Mouse (Mus musculus): ENCODE measurements around the gene Rnaseh2b.

Rnaseh2b gene

DNA sequence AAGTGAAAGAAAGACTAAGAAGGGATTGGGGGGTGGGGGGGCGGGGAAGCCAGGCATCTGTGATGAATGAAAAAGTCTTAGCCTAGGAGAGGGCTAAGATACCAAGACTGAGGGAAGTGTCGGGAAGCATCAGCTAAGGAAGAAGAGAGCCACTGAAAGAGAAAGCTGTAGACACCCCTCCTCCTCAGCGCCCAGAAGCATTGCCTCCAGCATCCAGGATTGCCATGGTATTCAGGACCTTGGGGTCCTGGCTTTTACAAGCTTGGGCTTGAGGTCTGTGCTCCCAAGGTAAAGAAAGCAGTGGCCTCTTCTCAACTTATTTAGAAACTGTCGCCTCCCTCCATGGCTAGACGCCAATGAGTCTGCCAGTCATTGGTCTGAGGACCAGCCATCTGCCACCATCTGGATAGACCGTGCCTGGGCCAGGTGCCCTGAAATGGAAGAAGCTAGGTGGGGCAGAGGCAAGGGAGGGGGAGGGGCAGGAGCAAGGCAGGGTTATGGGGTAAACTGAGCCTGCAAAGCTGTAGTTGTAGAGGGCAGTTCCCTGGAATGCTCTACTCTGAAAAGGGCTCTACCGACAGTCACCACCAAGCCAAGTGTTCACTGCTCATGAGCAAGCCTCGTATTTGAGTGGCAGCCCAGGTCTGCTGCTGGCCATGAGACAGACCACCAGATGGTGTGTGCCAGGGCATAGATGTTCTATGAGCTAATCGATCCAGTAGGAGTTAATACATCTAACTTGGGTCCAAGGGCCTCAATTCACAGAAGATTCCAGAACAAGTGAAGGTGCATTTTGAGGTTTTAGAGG lies 97.5 kb downstream of the Rnaseh2b start:
- in situ Hi-C loops (cut with MboI; ENCODE audit: low pct_unique_long_range_greater_than_20kb in 1 of 2, low sequenced_read_pairs in 2 of 2, unreplicated experiment in 1 of 2) = no loop called here

DNA sequence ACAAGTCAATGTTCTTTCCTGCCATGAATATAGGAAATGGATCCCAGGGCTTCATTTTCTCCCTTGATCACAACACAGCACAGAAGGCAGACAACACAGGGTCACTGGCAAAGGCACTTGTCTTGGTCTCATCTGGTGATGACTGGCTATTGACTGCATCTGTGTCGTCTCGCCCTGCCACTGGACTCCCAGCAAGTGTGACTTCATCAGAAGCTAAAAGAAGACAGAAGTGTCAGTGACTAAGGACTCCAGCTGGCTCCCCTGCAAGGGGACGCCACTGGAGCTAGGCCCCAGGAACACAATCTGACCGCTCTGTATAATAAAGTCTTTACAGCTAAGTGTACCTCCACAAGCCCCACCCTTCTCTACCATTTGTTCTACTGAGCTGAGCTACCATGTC lies 100.4 kb downstream of the Rnaseh2b start:
- in situ Hi-C loops (cut with MboI; ENCODE audit: low pct_unique_long_range_greater_than_20kb in 1 of 2, low sequenced_read_pairs in 2 of 2, unreplicated experiment in 1 of 2) = no loop called here

DNA sequence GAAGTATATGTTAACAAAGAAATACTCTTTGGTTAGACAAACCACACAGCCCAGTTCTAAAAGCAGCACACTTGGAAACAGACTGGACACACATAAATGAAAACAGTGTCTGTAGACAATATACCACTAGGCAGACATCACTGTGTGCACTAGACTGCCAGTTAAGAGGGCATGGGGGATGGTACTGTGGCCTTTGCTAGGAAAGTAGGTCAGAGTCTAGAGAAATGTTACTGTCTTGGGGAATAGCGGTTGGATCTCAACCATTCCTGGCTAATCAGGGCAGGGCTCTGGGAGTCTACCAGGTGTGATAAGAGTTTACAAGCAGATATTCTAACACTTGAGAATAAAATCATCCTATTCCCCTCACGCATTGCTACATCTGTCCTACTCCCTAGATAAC lies 103.0 kb downstream of the Rnaseh2b start:
- in situ Hi-C loops (cut with MboI; ENCODE audit: low pct_unique_long_range_greater_than_20kb in 1 of 2, low sequenced_read_pairs in 2 of 2, unreplicated experiment in 1 of 2) = no loop called here

DNA sequence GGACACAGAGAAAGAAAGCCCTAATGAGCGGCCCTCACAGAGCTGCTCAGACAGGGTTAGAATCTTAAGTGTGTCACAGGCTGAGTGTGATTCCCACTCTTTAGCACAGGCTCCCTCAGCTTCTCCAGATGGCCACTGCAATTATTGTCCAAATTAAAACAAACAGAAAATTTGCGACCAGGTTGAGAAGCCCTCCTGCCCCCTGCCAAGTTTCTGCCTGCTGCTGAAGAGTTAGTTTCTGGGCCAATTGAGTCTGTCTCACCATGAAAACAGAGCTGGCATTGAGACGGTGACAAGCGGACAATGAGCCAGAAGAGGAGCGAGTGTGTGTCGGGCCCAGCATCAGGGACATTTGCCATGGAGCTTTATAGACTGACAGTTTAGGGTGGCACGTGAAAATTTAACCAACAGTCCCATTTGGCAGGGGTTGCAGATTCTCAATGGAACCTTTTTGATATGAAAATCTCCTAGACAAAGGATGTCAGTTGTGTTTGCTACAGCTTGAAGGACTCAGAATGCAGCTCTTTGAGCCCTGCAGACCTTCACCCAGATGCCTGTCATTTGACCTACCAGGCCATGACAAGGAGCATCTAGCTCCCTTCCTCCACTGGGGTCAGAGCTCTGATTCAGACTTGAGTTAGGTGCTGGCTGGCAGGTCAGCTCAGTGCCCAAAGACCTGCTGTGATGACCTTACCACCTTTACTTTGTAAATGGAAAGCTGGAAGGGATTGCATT lies 123.8 kb downstream of the Rnaseh2b start:
- in situ Hi-C loops (cut with MboI; ENCODE audit: low pct_unique_long_range_greater_than_20kb in 1 of 2, low sequenced_read_pairs in 2 of 2, unreplicated experiment in 1 of 2) = no loop called here

DNA sequence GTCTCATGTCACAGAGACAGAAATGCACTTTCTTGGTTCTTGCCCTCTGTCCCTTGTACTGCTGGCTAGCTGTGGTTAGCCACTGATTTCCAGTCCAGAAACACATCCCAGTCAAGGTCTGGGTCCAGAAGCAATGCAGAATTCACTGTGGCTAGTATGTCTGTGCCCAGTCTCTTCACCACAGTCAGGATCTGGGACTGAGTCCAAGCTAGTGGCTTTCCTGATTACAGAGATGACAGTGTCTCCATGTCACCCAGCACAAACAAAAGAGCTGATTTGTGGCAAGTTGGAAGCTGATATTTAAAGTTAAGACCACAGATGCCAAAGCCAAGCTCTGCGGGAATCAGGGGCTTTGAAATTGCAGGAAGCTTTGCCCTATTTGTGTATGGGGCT lies 124.3 kb downstream of the Rnaseh2b start:
- in situ Hi-C loops (cut with MboI; ENCODE audit: low pct_unique_long_range_greater_than_20kb in 1 of 2, low sequenced_read_pairs in 2 of 2, unreplicated experiment in 1 of 2) = no loop called here

DNA sequence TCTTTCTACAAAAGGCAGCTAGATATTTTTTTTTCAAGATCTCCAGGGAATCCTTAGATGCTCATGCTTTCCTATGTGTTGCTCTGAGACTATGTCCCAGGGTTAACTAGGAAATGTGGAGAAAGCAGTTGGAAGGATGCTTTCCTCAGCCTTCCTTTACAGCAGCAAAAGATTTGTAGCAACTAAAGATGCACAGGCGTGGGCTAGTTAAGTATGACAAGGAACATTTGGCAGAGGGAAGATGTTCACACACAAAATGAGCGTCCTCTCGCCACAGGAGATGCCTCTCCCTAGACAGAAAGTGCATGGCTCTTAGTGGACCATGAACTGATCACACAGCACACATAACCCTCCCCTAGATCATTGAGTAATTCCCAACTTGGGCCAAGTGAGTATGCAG lies 125.1 kb downstream of the Rnaseh2b start:
- in situ Hi-C loops (cut with MboI; ENCODE audit: low pct_unique_long_range_greater_than_20kb in 1 of 2, low sequenced_read_pairs in 2 of 2, unreplicated experiment in 1 of 2) = no loop called here

DNA sequence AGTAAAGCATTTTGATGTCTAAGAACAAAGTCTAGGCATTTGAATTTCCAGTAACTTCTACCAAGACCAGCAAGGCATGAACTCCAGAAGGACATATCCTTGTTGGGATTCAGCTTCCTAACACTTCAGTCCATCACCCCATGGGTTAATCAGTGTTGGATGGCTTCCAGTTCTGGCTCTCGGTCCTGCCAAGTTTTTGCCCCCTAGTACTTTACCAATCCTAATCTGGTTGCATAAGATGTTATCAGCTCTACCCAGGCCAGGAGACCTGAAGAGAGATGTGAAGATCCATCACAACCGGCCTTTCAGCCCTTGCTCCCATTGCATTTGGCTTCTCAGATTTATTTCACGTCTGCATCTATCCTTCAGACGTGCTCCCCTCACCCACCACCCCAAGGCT lies 129.9 kb downstream of the Rnaseh2b start:
- in situ Hi-C loops (cut with MboI; ENCODE audit: low pct_unique_long_range_greater_than_20kb in 1 of 2, low sequenced_read_pairs in 2 of 2, unreplicated experiment in 1 of 2) = no loop called here

Measured in mouse embryonic stem cell (cell line).